Mouse (Mus musculus) C2C12 (cell line): ENCODE data around the gene Tbck. TPM values are rescaled to one million over a fixed set of nuclear protein-coding genes. Genes with fewer than 3 reads are reported as not detected.

Source experiments
- H3K27me3 ChIP-seq: one replicate; pipeline ENCODE4 v1.6.1; 2011; ENCODE audit not compliant: control insufficient read depth, insufficient read depth, insufficient read length
- H3K36me3 ChIP-seq: one replicate; pipeline ENCODE4 v1.6.1; 2011; ENCODE audit not compliant: control insufficient read depth, insufficient read depth
- H3K4me3 ChIP-seq: one replicate; pipeline ENCODE4 v1.5.1; 2011; ENCODE audit warnings: mild to moderate bottlenecking, control low read depth; ENCODE audit not compliant: poor library complexity, insufficient read depth, severe bottlenecking
- H3K79me2 ChIP-seq: one replicate; pipeline ENCODE4 v1.6.1; 2011; ENCODE audit not compliant: control insufficient read depth, insufficient read depth
- H3K79me3 ChIP-seq: one replicate; pipeline ENCODE4 v1.6.1; 2011; ENCODE audit warnings: low read depth, control low read depth
- H3ac ChIP-seq: one replicate; pipeline ENCODE3; 2011; ENCODE audit warnings: low read depth; ENCODE audit not compliant: control insufficient read depth, insufficient read length
- CEBPB ChIP-seq: IDR thresholded peaks from one replicate; pipeline ENCODE4 v1.6.1; 2011; ENCODE audit warnings: low read depth, mild to moderate bottlenecking, control low read depth, moderate library complexity
- CTCF ChIP-seq: IDR thresholded peaks from one replicate; pipeline ENCODE4 v1.5.1; 2011; ENCODE audit not compliant: control insufficient read depth, insufficient read depth, insufficient read length
- FOSL1 ChIP-seq: IDR thresholded peaks from one replicate; pipeline ENCODE4 v1.8.0; 2011; ENCODE audit warnings: mild to moderate bottlenecking, low read length; ENCODE audit not compliant: poor library complexity, insufficient read depth, severe bottlenecking
- MAX ChIP-seq: IDR thresholded peaks from one replicate; pipeline ENCODE4 v1.6.1; 2011; ENCODE audit warnings: mild to moderate bottlenecking, control low read depth
- MYOD1 ChIP-seq: IDR thresholded peaks from one replicate; pipeline ENCODE4 v1.6.1; 2011; ENCODE audit warnings: low read depth; ENCODE audit not compliant: control insufficient read depth, insufficient read length
- MYOG ChIP-seq: IDR thresholded peaks from one replicate; pipeline ENCODE4 v1.6.1; 2011; ENCODE audit not compliant: control insufficient read depth, insufficient read length; ENCODE audit errors: extremely low read depth
- USF1 ChIP-seq: IDR thresholded peaks from one replicate; pipeline ENCODE4 v1.6.1; 2011; ENCODE audit warnings: low read depth, mild to moderate bottlenecking, control low read depth, moderate library complexity
- polyA plus RNA-seq: library from polyadenylated mRNA; unstranded; fragments of >200 nt; fragmentation: generic; extraction: Trizol; gene quantifications from one replicate; pipeline ENCODE4 v1.2.1, GENCODE M21; 2012; ENCODE audit warnings: missing spikeins

The Tbck gene
- polyA plus RNA-seq, 1 experiment: 2.5 TPM

- H3K79me3 ChIP-seq: no peaks in the 10 kb centered on the region
- no peaks in the 10 kb centered on the region for H3K27me3 ChIP-seq
- no peak overlapping the region for H3K4me3 ChIP-seq
- no peak overlapping the region for H3ac ChIP-seq
- TF ChIP-seq MYOD1: no peak
- TF ChIP-seq USF1: peak; percentile 66
- H3K36me3 ChIP-seq: no peaks in the 10 kb centered on the region
- no peaks in the 10 kb centered on the region for H3K79me2 ChIP-seq
Measured at GRCm38 (mm10) chr3:132866984-132867383, 183.0 kb downstream of the Tbck start.

- Histone ChIP-seq H3K79me2 (no peaks in the 10 kb centered on the region), H3K4me3 (no peak overlapping the region), H3K27me3 (no peaks in the 10 kb centered on the region), H3K79me3 (no peaks in the 10 kb centered on the region), H3ac (no peak overlapping the region), H3K36me3 (no peaks in the 10 kb centered on the region)
- no peak for TF ChIP-seq MAX
- TF ChIP-seq USF1: no peak
- no peak for TF ChIP-seq MYOD1
- TF ChIP-seq MYOG: no peak
- no peak for TF ChIP-seq FOSL1
- TF ChIP-seq CTCF: no peak
- no peak for TF ChIP-seq CEBPB
Measured at GRCm38 (mm10) chr3:132868838-132869237, 184.9 kb downstream of the Tbck start.

GRCm38 (mm10) chr3:132870079-132870478 is 186.1 kb downstream of the Tbck start:
- no peaks in the 10 kb centered on the region for H3K79me3 ChIP-seq
- TF ChIP-seq MYOG (no peak), CEBPB (no peak), CTCF (no peak), MAX (no peak), FOSL1 (no peak), USF1 (no peak), MYOD1 (no peak)
- no peaks in the 10 kb centered on the region for H3K79me2 ChIP-seq
- no peak overlapping the region for H3K4me3 ChIP-seq
- H3ac ChIP-seq: no peak overlapping the region
- no peaks in the 10 kb centered on the region for H3K27me3 ChIP-seq
- H3K36me3 ChIP-seq: no peaks in the 10 kb centered on the region

GRCm38 (mm10) chr3:132871318-132871904 is 187.5 kb downstream of the Tbck start:
- no peaks in the 10 kb centered on the region for H3K27me3 ChIP-seq
- no peak overlapping the region for H3K4me3 ChIP-seq
- H3K79me2 ChIP-seq: no peaks in the 10 kb centered on the region
- TF ChIP-seq MYOD1 (peak; percentile 35), USF1 (no peak), CTCF (no peak), MAX (peak; percentile 82), CEBPB (peak; percentile 93), FOSL1 (peak; percentile 99), MYOG (no peak)
- no peak overlapping the region for H3ac ChIP-seq
- H3K79me3 ChIP-seq: no peaks in the 10 kb centered on the region
- H3K36me3 ChIP-seq: no peaks in the 10 kb centered on the region

GRCm38 (mm10) chr3:132873251-132873650 is 189.3 kb downstream of the Tbck start:
- TF ChIP-seq MYOD1 (peak; percentile 29), USF1 (no peak)
- Histone ChIP-seq H3K36me3 (no peaks in the 10 kb centered on the region), H3K79me2 (no peaks in the 10 kb centered on the region), H3K79me3 (no peaks in the 10 kb centered on the region), H3K4me3 (no peak overlapping the region), H3K27me3 (no peaks in the 10 kb centered on the region), H3ac (no peak overlapping the region)

GRCm38 (mm10) chr3:132876011-132876708 is 192.2 kb downstream of the Tbck start:
- no peaks in the 10 kb centered on the region for H3K27me3 ChIP-seq
- no peaks in the 10 kb centered on the region for H3K79me3 ChIP-seq
- no peak overlapping the region for H3K4me3 ChIP-seq
- no peak for TF ChIP-seq USF1
- no peak for TF ChIP-seq MAX
- TF ChIP-seq CEBPB: no peak
- TF ChIP-seq MYOG: no peak
- no peak for TF ChIP-seq MYOD1
- TF ChIP-seq CTCF: no peak
- TF ChIP-seq FOSL1: no peak
- H3K36me3 ChIP-seq: no peaks in the 10 kb centered on the region
- H3ac ChIP-seq: no peak overlapping the region
- no peaks in the 10 kb centered on the region for H3K79me2 ChIP-seq
